Mouse (Mus musculus) heart, embryonic 13.5 days (tissue): ENCODE measurements around the gene Susd1. TPM values are rescaled to one million over a fixed set of nuclear protein-coding genes. Genes with fewer than 3 reads are reported as not detected.

Source experiments
- ATAC-seq: fragments of 200-750 bp; cut with Nextera tagmentation; 2 replicates; pipeline ENCODE4 v1.8.0; 2017; ENCODE audit warnings: moderate TSS enrichment; ENCODE audit not compliant: insufficient number of reproducible peaks, low FRiP score, low TSS enrichment; ENCODE audit errors: extremely low read depth
- H3K27ac ChIP-seq: fragments of 300-500 bp; sonication (generic); replicated peaks from 2 replicates; pipeline ENCODE4 v1.5.1; 2015; ENCODE audit warnings: moderate library complexity, mild to moderate bottlenecking, inconsistent platforms
- H3K27me3 ChIP-seq: fragments of 300-500 bp; sonication (generic); replicated peaks from 2 replicates; pipeline ENCODE4 v1.6.1; 2015; ENCODE audit warnings: mild to moderate bottlenecking, inconsistent platforms
- H3K36me3 ChIP-seq: fragments of 300-500 bp; sonication (generic); 2 replicates; pipeline ENCODE4 v1.6.1; 2015; ENCODE audit warnings: mild to moderate bottlenecking, inconsistent platforms
- H3K4me1 ChIP-seq: fragments of 300-500 bp; sonication (generic); 2 replicates; pipeline ENCODE4 v1.6.1; 2015; ENCODE audit warnings: inconsistent platforms
- H3K4me2 ChIP-seq: fragments of 300-500 bp; sonication (generic); 2 replicates; pipeline ENCODE4 v1.6.1; 2015; ENCODE audit warnings: inconsistent platforms, mild to moderate bottlenecking, moderate library complexity
- H3K4me3 ChIP-seq: fragments of 300-500 bp; sonication (generic); 2 replicates; pipeline ENCODE4 v1.5.1; 2015; ENCODE audit warnings: moderate library complexity, mild to moderate bottlenecking, inconsistent platforms
- H3K9ac ChIP-seq: fragments of 300-500 bp; sonication (generic); 2 replicates; pipeline ENCODE4 v1.6.1; 2015; ENCODE audit warnings: inconsistent platforms, mild to moderate bottlenecking, moderate library complexity
- H3K9me3 ChIP-seq: fragments of 300-500 bp; sonication (generic); 2 replicates; pipeline ENCODE4 v1.6.1; 2016; ENCODE audit warnings: inconsistent platforms
- WGBS: fragments of 180-500 bp; shearing (Covaris S2); methylation state at CpG from one replicate; pipeline ENCODE4 v1.1.7; 2015; ENCODE audit warnings: mixed read lengths; 5-methylcytosine and 5-hydroxymethylcytosine counted together
- polyA plus RNA-seq: library from polyadenylated mRNA; unstranded; fragments of >200 nt; fragmentation: Nextera tagmentation; extraction: Ambion mirVana; gene quantifications from 2 replicates; pipeline ENCODE4 v1.2.1, GENCODE M21; 2015

Susd1 gene
- polyA plus RNA-seq, 1 experiment from 2014 or later, result 7.4 TPM

DNA sequence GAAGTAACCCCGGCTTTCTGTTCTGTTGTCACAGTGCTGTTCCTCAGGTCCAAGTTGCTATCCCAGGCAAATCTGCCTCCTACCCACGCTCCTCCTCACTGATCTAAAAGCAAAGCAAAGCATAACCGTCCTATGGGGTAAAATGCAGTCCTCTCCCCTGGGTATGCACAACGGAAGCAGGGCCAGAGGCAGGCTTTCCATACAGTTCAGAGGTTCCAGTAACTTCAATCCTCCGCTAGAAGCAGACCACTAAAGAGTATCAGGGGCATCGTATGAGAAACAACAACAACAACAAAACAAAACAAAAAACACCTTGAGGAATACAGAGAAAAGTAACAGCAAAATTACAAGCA, 100.9 kb downstream of the Susd1 start:
- Histone ChIP-seq H3K9me3 (no peaks in the 10 kb centered on the region), H3K4me3 (no peak overlapping the region), H3K4me1 (peaks cover 33% of the 10 kb centered on the region), H3K9ac (peak overlapping the region; percentile 37; the same call in 1 of the 2 replicates), H3K27ac (no peak overlapping the region), H3K36me3 (no peaks in the 10 kb centered on the region), H3K4me2 (no peak overlapping the region), H3K27me3 (no peaks in the 10 kb centered on the region)
- WGBS, result 91% methylated on average over 6 of the region's 6 CpGs
- ATAC-seq, result no peak

DNA sequence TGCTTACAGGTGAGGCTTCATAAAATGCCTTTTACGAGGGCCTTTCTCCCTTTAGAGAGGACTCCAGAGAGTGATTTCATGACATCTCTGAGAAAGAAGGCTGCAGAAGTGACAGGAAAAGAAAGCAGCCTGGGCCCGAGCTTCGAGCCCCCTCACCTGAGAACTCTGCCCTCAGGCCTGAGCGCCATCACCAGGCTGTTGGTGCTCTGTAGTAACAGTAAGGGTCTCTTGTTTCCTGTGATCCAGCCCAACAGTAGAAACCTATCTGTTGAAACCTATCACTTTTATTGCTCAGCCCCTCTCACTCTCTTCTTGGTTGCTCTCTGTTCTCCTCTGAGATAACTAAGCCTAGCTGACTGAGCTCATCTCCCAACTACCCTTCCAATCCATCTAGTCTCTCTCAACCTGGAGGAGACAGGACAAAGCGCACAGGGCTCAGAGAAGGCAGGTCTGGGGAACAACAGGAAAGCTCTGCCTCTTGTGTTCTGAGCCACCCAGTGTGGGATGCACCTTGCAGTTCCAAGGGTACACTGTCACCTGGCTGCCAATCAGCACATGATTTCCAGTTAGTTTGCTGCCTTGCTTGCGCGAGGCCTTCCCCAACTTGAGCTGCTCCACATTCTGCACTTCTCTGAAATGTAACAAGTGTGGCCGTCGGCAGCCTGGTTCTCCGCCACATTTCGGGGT, 101.4 kb downstream of the Susd1 start:
- H3K9ac ChIP-seq, result peak overlapping the region; percentile 48; the same call in 1 of the 2 replicates
- H3K27me3 ChIP-seq, result no peaks in the 10 kb centered on the region
- no peak for ATAC-seq
- peak overlapping the region; percentile 74 for H3K27ac ChIP-seq
- no peaks in the 10 kb centered on the region for H3K9me3 ChIP-seq
- H3K4me1 ChIP-seq, result peaks cover 38% of the 10 kb centered on the region
- 88% methylated on average over 11 of the region's 11 CpGs for WGBS
- H3K36me3 ChIP-seq, result no peaks in the 10 kb centered on the region
- no peak overlapping the region for H3K4me3 ChIP-seq
- H3K4me2 ChIP-seq, result no peak overlapping the region

DNA sequence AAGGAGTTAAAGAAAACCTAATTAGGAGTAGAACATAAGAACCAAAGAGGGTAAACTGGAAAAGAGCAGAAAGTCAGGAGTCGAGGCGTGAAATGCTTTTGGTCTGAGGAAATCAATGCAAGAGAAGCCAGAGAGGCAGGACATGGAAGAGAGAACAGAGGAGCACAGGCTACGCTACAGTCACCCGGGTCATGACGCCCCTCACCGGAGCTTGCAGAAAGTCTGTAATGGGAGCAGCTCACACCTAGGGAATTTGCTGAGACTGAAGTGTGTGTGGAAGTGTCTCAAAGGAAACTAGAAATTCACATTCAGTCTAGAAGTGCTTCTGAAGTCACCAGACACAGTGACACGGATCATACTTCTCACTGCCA, 102.0 kb downstream of the Susd1 start:
- no peaks in the 10 kb centered on the region for H3K9me3 ChIP-seq
- H3K4me3 ChIP-seq, result no peak overlapping the region
- 56% methylated on average over 7 of the region's 7 CpGs for WGBS
- H3K4me1 ChIP-seq, result peaks cover 44% of the 10 kb centered on the region
- no peak overlapping the region for H3K4me2 ChIP-seq
- H3K9ac ChIP-seq, result peak overlapping the region; percentile 48; the same call in 1 of the 2 replicates
- ATAC-seq, result no peak
- H3K27ac ChIP-seq, result peak overlapping the region; percentile 74
- H3K36me3 ChIP-seq, result no peaks in the 10 kb centered on the region
- no peaks in the 10 kb centered on the region for H3K27me3 ChIP-seq

DNA sequence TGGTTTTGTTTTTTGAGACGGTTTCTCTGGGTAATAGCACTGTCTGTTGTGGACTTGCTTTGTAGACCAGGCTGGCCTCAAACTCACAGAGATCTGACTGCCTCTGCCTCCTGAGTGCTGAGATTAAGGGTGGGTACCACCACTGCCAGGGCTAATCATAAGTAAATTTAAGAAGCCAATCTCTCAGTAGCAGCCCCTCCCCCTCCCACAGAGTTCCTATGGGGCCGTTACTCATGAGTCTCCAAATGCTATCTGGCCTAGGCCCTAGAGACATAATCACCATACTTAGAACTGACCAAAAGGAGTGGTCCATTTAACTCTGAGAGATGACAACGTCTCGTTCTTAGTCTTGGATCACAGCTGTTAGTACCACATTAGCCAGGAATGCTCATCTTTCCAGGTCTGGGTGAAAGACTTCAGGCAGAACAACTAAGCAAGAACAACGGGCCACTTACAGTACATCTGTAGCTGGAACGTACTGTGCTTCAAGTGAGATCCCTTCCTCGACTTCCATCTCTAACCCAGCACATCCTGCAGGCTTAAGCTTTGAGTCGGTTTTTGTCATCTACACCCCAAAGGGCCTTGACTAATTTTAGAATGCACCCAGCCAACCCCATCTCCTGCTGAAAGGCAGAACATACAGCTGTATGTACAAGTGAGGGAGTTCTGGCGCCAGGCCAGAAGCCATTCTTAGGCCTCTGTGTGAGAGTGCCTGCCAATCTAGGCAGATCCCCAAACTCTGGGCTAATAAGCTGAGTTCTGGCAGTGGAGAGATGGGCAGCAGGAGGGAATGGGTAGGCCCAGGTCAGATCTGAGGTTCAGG, 102.6 kb downstream of the Susd1 start:
- H3K9me3 ChIP-seq, result no peaks in the 10 kb centered on the region
- H3K27me3 ChIP-seq, result no peaks in the 10 kb centered on the region
- H3K4me3 ChIP-seq, result no peak overlapping the region
- ATAC-seq, result no peak
- 44% methylated on average over 9 of the region's 9 CpGs for WGBS
- peak overlapping the region; percentile 74 for H3K27ac ChIP-seq
- peak overlapping the region; percentile 4; the same call in 1 of the 2 replicates for H3K4me2 ChIP-seq
- H3K9ac ChIP-seq, result peak overlapping the region; percentile 48; the same call in 1 of the 2 replicates
- H3K4me1 ChIP-seq, result peaks cover 50% of the 10 kb centered on the region
- no peaks in the 10 kb centered on the region for H3K36me3 ChIP-seq

DNA sequence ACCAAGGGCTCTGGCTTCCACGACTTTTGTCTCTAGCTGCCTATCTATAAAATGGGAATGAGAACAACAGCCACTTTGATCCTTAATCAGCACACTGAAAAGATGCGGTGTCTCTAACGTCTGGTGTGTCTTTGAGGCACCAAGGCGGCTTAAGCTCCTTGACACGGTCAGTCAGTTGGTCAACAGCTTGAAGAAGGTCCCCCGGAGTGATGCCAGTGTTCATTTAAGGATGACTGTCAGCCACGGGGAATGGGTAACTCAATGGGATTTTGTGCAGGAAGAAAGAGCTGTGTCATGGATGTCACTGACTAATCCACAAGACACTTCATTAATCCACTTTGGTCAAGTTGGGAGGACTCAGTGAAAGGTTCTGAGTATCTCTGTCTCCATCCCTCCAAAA, 103.3 kb downstream of the Susd1 start:
- WGBS, result 83% methylated on average over 7 of the region's 7 CpGs
- no peak overlapping the region for H3K9ac ChIP-seq
- no peak overlapping the region for H3K27ac ChIP-seq
- no peaks in the 10 kb centered on the region for H3K9me3 ChIP-seq
- peaks cover 57% of the 10 kb centered on the region for H3K4me1 ChIP-seq
- H3K4me2 ChIP-seq, result no peak overlapping the region
- no peak overlapping the region for H3K4me3 ChIP-seq
- ATAC-seq, result no peak
- H3K27me3 ChIP-seq, result no peaks in the 10 kb centered on the region
- H3K36me3 ChIP-seq, result no peaks in the 10 kb centered on the region

DNA sequence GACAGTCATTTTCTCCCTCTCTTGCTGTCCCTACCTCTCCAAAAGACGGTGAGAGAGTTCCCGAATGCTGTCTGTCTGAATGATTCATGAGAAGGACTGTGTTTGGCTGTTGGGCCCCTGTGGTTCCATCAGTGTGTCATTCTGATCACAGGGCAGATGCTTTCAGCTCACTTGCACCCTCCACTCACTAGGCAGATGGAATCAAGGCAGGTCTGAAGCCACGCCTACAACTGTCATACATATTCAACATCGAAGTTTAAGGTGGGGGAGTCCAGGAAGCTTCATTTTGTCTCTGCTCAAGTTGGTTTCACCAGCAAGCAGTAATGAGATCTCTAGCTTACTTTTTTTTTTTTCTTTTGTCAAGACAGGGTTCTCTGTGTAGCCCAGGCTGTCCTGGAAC, 104.2 kb downstream of the Susd1 start:
- H3K9me3 ChIP-seq, result no peaks in the 10 kb centered on the region
- H3K36me3 ChIP-seq, result no peaks in the 10 kb centered on the region
- no peak for ATAC-seq
- no peaks in the 10 kb centered on the region for H3K27me3 ChIP-seq
- no peak overlapping the region for H3K4me2 ChIP-seq
- WGBS, result 88% methylated on average over 4 of the region's 4 CpGs
- no peak overlapping the region for H3K4me3 ChIP-seq
- H3K4me1 ChIP-seq, result peaks cover 66% of the 10 kb centered on the region
- H3K9ac ChIP-seq, result no peak overlapping the region
- no peak overlapping the region for H3K27ac ChIP-seq

DNA sequence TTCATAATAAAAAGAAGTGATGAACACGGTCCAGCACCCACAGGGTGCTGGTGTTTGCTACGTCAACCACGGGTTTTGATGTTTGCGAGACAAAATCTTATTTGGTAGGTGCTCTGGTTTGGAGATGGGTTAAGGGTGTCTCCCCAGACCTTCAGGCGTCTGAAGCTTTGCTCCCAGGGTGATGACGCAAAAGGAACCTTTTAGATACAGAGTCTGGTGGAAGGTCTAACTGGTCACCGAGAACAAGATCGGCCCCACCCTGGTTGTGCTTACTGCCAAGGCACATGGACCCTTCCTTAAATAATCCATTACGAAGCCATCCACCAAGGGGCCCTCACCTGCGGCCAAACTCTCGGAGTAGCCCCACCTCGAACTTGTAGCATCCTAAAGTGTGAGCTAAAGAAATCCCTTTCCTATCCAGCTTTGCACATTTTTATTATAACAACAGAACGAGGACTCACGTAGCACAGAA, 105.0 kb downstream of the Susd1 start:
- Histone ChIP-seq H3K4me2 (no peak overlapping the region), H3K9me3 (no peaks in the 10 kb centered on the region), H3K36me3 (no peaks in the 10 kb centered on the region), H3K27me3 (no peaks in the 10 kb centered on the region), H3K9ac (no peak overlapping the region), H3K4me1 (peaks cover 70% of the 10 kb centered on the region), H3K4me3 (no peak overlapping the region), H3K27ac (no peak overlapping the region)
- 89% methylated on average over 14 of the region's 14 CpGs for WGBS
- no peak for ATAC-seq

DNA sequence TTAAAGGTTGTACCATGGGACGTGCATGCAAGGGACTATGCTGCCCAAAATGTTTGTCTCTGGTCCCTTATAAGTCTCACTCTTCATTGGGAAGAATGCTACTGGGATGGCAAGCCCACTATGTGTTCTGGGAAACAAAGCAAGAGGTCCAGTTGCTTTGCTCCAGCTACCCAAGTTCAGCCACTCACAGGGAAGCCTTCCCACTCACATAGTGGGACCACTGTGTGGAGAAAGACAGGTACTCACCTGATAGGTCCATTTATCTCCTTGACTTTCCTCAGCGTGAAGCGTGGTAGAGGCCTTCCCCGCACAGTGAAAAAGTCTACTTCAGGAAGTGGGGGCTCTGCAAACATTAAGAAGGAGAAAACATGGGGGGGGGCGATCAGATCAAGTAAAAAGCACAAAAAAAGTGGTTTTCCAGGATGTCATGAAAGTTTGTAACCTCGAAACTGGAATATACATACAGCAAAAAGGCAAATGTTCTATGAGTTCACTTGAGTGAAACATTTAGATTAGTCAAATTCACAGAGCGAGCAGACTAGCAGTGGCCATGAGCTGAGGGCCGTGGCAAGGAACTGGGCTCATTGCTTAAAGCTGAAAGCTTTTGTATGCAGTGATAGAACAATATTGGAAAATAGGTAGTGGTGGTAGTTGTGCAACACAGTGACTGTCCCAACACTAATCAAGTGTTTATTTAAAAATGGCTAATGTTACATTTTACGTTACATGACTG, 105.6 kb downstream of the Susd1 start:
- Histone ChIP-seq H3K4me3 (no peak overlapping the region), H3K27ac (0 out of 2 replicates have a peak overlapping the region, but pooled peaks have one; percentile 69), H3K9ac (no peak overlapping the region), H3K27me3 (no peaks in the 10 kb centered on the region), H3K9me3 (no peaks in the 10 kb centered on the region), H3K4me2 (no peak overlapping the region), H3K36me3 (no peaks in the 10 kb centered on the region), H3K4me1 (peaks cover 65% of the 10 kb centered on the region)
- WGBS, result 91% methylated on average over 9 of the region's 9 CpGs
- no peak for ATAC-seq

DNA sequence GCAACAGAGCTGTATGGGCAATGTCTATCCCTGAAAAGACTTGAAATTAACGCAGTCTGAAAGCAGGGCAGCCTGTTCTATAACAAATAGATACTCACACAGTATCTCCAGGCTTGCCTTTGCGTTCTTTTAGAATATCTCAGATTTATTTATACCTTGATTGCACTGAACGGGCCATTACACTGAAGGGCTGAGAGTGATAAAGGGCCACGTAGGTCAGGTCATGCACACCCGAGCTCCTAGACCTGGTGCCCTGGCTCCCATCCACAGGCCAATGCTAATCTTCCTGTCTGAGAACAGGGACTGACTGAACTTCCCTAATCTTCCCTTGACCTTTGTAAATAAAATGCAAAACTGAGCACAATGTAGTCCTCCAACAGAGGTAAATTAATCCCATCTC, 106.3 kb downstream of the Susd1 start:
- Histone ChIP-seq H3K9me3 (no peaks in the 10 kb centered on the region), H3K27ac (peak overlapping the region; percentile 69), H3K4me1 (peaks cover 57% of the 10 kb centered on the region), H3K4me3 (no peak overlapping the region), H3K4me2 (no peak overlapping the region), H3K9ac (no peak overlapping the region), H3K36me3 (no peaks in the 10 kb centered on the region), H3K27me3 (no peaks in the 10 kb centered on the region)
- WGBS, result 53% methylated on average over 5 of the region's 5 CpGs
- ATAC-seq, result no peak

DNA sequence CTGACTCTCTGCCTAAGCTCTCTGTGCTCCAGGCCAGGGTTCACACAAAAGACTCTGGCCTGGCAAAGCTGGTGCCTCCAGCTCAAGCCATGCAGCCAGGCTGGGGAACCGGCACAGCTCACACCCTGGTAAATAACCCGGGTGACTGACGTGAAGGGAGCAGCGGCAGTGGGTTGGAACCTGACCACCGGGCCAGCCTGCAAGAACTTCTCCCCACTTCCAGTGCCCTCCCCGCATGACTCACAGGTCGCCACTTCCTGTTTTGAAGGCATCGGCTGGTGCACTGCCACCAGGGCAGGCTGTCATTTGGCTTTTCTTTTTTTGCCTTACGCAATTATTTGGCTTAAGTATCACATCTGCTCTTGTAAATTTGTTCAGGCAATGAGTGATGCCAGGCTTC, 106.8 kb downstream of the Susd1 start:
- Histone ChIP-seq H3K9me3 (no peaks in the 10 kb centered on the region), H3K4me2 (no peak overlapping the region), H3K4me3 (no peak overlapping the region), H3K27ac (peak overlapping the region; percentile 69), H3K27me3 (no peaks in the 10 kb centered on the region), H3K9ac (peak overlapping the region; percentile 30; the same call in 1 of the 2 replicates), H3K4me1 (peaks cover 52% of the 10 kb centered on the region), H3K36me3 (no peaks in the 10 kb centered on the region)
- WGBS, result 42% methylated on average over 9 of the region's 9 CpGs
- ATAC-seq, result no peak

DNA sequence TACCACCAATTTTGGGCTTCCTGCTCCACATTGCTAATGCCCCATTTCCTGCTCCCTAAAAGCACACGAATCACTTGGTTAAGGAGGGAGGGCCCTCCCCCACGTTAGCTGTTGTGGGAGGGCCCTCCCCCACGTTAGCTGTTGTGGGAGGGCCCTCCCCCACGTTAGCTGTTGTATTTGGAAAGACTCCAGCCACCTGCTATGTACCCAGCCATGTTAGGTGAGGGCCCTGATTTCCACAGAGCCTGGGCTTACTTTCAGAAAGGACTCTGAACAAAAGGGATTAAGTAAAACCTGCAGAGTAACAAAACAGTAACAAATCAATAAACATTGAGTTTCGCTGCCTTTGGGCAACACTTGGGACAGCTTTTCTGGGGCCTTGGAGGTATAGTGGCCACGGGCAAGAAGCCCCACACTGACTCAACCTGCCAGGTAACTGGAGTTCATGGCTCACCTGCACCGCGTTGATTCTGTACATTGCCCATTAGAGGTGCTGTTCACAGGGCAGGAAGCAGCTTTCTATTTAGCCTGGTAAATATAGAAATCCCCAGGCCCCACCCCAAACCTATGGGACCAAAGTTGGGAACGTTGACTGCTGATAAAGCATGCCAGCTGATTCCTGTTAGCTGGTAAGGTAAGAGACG, 107.3 kb downstream of the Susd1 start:
- Histone ChIP-seq H3K4me1 (peaks cover 47% of the 10 kb centered on the region), H3K9ac (peak overlapping the region; percentile 30; the same call in 1 of the 2 replicates), H3K4me2 (no peak overlapping the region), H3K4me3 (no peak overlapping the region), H3K9me3 (no peaks in the 10 kb centered on the region), H3K27me3 (no peaks in the 10 kb centered on the region), H3K36me3 (no peaks in the 10 kb centered on the region), H3K27ac (peak overlapping the region; percentile 69)
- 44% methylated on average over 10 of the region's 10 CpGs for WGBS
- no peak for ATAC-seq
